Mouse (Mus musculus) limb, embryonic 13.5 days (tissue): ENCODE data around the gene Rbms3. TPM values are rescaled to one million over a fixed set of nuclear protein-coding genes. Genes with fewer than 3 reads are reported as not detected.

ENCODE experiments used
- ATAC-seq: fragments of 200-750 bp; cut with Nextera tagmentation; 2 replicates; pipeline ENCODE4 v1.8.0; 2017; ENCODE audit warnings: low read depth, moderate number of reproducible peaks, moderate TSS enrichment; ENCODE audit not compliant: low FRiP score
- H3K27ac ChIP-seq: fragments of 300-500 bp; sonication (generic); 2 replicates; pipeline ENCODE4 v1.5.1; 2015; ENCODE audit warnings: inconsistent platforms, mild to moderate bottlenecking, moderate library complexity
- H3K27me3 ChIP-seq: fragments of 300-500 bp; sonication (generic); 2 replicates; pipeline ENCODE4 v1.6.1; 2015; ENCODE audit warnings: mild to moderate bottlenecking, inconsistent platforms
- H3K36me3 ChIP-seq: fragments of 300-500 bp; sonication (generic); 2 replicates; pipeline ENCODE4 v1.6.1; 2015; ENCODE audit warnings: inconsistent platforms, mild to moderate bottlenecking, moderate library complexity
- H3K4me1 ChIP-seq: fragments of 300-500 bp; sonication (generic); 2 replicates; pipeline ENCODE4 v1.6.1; 2015; ENCODE audit warnings: inconsistent platforms
- H3K4me2 ChIP-seq: fragments of 300-500 bp; sonication (generic); replicated peaks from 2 replicates; pipeline ENCODE4 v1.6.1; 2015; ENCODE audit warnings: inconsistent platforms, mild to moderate bottlenecking, moderate library complexity
- H3K4me3 ChIP-seq: fragments of 300-500 bp; sonication (generic); 2 replicates; pipeline ENCODE4 v1.5.1; 2015; ENCODE audit warnings: moderate library complexity, mild to moderate bottlenecking, inconsistent platforms
- H3K9ac ChIP-seq: fragments of 300-500 bp; sonication (generic); 2 replicates; pipeline ENCODE4 v1.6.1; 2015; ENCODE audit warnings: mild to moderate bottlenecking, inconsistent platforms
- H3K9me3 ChIP-seq: fragments of 300-500 bp; sonication (generic); 2 replicates; pipeline ENCODE4 v1.6.1; 2016; ENCODE audit warnings: inconsistent platforms
- WGBS: fragments of 180-500 bp; shearing (Covaris S2); methylation state at CpG from one replicate; pipeline ENCODE4 v1.1.7; 2015; 5-methylcytosine and 5-hydroxymethylcytosine counted together
- polyA plus RNA-seq: library from polyadenylated mRNA; unstranded; fragments of >200 nt; fragmentation: Nextera tagmentation; extraction: Ambion mirVana; gene quantifications from 2 replicates; pipeline ENCODE4 v1.2.1, GENCODE M21; 2015

Rbms3 gene
- polyA plus RNA-seq, 1 experiment from 2014 or later: 101 TPM

- WGBS: 94% methylated on average over 7 of the region's 7 CpGs
- H3K9ac ChIP-seq: no peak overlapping the region
These were observed 808.1 kb downstream of the Rbms3 start for GRCm38 (mm10) chr9:116821601-116822000.

GRCm38 (mm10) chr9:116817196-116817595 is 812.5 kb downstream of the Rbms3 start:
- Histone ChIP-seq H3K4me3 (no peak overlapping the region), H3K4me1 (peaks cover 32% of the 10 kb centered on the region), H3K9ac (no peak overlapping the region), H3K4me2 (no peak overlapping the region), H3K27ac (no peak overlapping the region), H3K36me3 (peaks cover 9% of the 10 kb centered on the region; the same call in 1 of the 2 replicates), H3K27me3 (no peaks in the 10 kb centered on the region), H3K9me3 (no peaks in the 10 kb centered on the region)
- ATAC-seq: no peak
- 87% methylated on average over 1 of the region's 1 CpGs for WGBS

More at GRCm38 (mm10) chr9:116821601-116822000, 808.1 kb downstream of the Rbms3 start:
- no peak overlapping the region for H3K27ac ChIP-seq
- no peak overlapping the region for H3K4me3 ChIP-seq
- H3K36me3 ChIP-seq: peaks cover 10% of the 10 kb centered on the region; the same call in 1 of the 2 replicates
- H3K4me2 ChIP-seq: no peak overlapping the region
- H3K9me3 ChIP-seq: no peaks in the 10 kb centered on the region
- no peaks in the 10 kb centered on the region for H3K27me3 ChIP-seq
- ATAC-seq: no peak
- H3K4me1 ChIP-seq: no peaks in the 10 kb centered on the region

- Histone ChIP-seq H3K4me2 (peak overlapping the region; percentile 23; the same call in 1 of the 2 replicates), H3K27me3 (no peaks in the 10 kb centered on the region), H3K4me1 (peaks cover 32% of the 10 kb centered on the region), H3K9me3 (no peaks in the 10 kb centered on the region), H3K9ac (no peak overlapping the region), H3K4me3 (no peak overlapping the region), H3K27ac (peak overlapping the region; percentile 61; the same call in 1 of the 2 replicates), H3K36me3 (0 out of 2 replicates have a peak, but pooled peaks cover 3% of the 10 kb centered on the region)
- WGBS: 13% methylated on average over 10 of the region's 10 CpGs
- ATAC-seq: peak; percentile 72; the same call in 1 of the 2 replicates
These were observed 815.1 kb downstream of the Rbms3 start for GRCm38 (mm10) chr9:116814495-116815094.

GRCm38 (mm10) chr9:116813396-116813795 is 816.3 kb downstream of the Rbms3 start:
- H3K9ac ChIP-seq: no peak overlapping the region
- 63% methylated on average over 2 of the region's 2 CpGs for WGBS
- no peak for ATAC-seq
- no peak overlapping the region for H3K4me2 ChIP-seq
- no peaks in the 10 kb centered on the region for H3K36me3 ChIP-seq
- no peaks in the 10 kb centered on the region for H3K9me3 ChIP-seq
- no peaks in the 10 kb centered on the region for H3K27me3 ChIP-seq
- peaks cover 44% of the 10 kb centered on the region for H3K4me1 ChIP-seq
- H3K27ac ChIP-seq: peak overlapping the region; percentile 8; the same call in 1 of the 2 replicates
- no peak overlapping the region for H3K4me3 ChIP-seq

GRCm38 (mm10) chr9:116809260-116809659 is 820.5 kb downstream of the Rbms3 start:
- 42% methylated on average over 5 of the region's 5 CpGs for whole genome bisulfite sequencing
- Histone ChIP-seq H3K4me1 (peaks cover 46% of the 10 kb centered on the region), H3K27me3 (no peaks in the 10 kb centered on the region), H3K4me2 (no peak overlapping the region), H3K27ac (no peak overlapping the region), H3K4me3 (no peak overlapping the region), H3K36me3 (peaks cover 7% of the 10 kb centered on the region; the same call in 1 of the 2 replicates), H3K9ac (no peak overlapping the region), H3K9me3 (no peaks in the 10 kb centered on the region)
- ATAC-seq: no peak

- H3K9ac ChIP-seq: no peak overlapping the region
- H3K4me1 ChIP-seq: peaks cover 37% of the 10 kb centered on the region
- H3K27me3 ChIP-seq: no peaks in the 10 kb centered on the region
- peak overlapping the region; percentile 43; the same call in 1 of the 2 replicates for H3K4me2 ChIP-seq
- H3K27ac ChIP-seq: peak overlapping the region; percentile 87
- ATAC-seq: no peak
- WGBS: 45% methylated on average over 4 of the region's 4 CpGs
- H3K4me3 ChIP-seq: no peak overlapping the region
- peaks cover 7% of the 10 kb centered on the region; the same call in 1 of the 2 replicates for H3K36me3 ChIP-seq
- H3K9me3 ChIP-seq: no peaks in the 10 kb centered on the region
These were observed 821.3 kb downstream of the Rbms3 start for GRCm38 (mm10) chr9:116808401-116808800.

GRCm38 (mm10) chr9:116807166-116808081 is 822.3 kb downstream of the Rbms3 start:
- no peaks in the 10 kb centered on the region for H3K27me3 ChIP-seq
- peaks cover 7% of the 10 kb centered on the region; the same call in 1 of the 2 replicates for H3K36me3 ChIP-seq
- peak overlapping the region; percentile 43 for H3K4me2 ChIP-seq
- peak overlapping the region; percentile 87 for H3K27ac ChIP-seq
- no peak overlapping the region for H3K4me3 ChIP-seq
- WGBS: 19% methylated on average over 16 of the region's 16 CpGs
- H3K4me1 ChIP-seq: peaks cover 32% of the 10 kb centered on the region
- no peaks in the 10 kb centered on the region for H3K9me3 ChIP-seq
- peak; percentile 88 for ATAC-seq
- 0 out of 2 replicates have a peak overlapping the region, but pooled peaks have one; percentile 20 for H3K9ac ChIP-seq

- Histone ChIP-seq H3K9ac (no peak overlapping the region), H3K4me3 (no peak overlapping the region), H3K36me3 (peaks cover 7% of the 10 kb centered on the region; the same call in 1 of the 2 replicates), H3K27me3 (no peaks in the 10 kb centered on the region), H3K27ac (no peak overlapping the region), H3K9me3 (no peaks in the 10 kb centered on the region), H3K4me1 (peaks cover 19% of the 10 kb centered on the region), H3K4me2 (no peak overlapping the region)
- WGBS: 71% methylated on average over 3 of the region's 3 CpGs
- no peak for ATAC-seq
These were observed 826.4 kb downstream of the Rbms3 start for GRCm38 (mm10) chr9:116803292-116803731.

- Histone ChIP-seq H3K27ac (no peak overlapping the region), H3K4me2 (no peak overlapping the region), H3K27me3 (no peaks in the 10 kb centered on the region), H3K4me3 (no peak overlapping the region), H3K9ac (no peak overlapping the region), H3K9me3 (no peaks in the 10 kb centered on the region), H3K4me1 (peaks cover 12% of the 10 kb centered on the region), H3K36me3 (peaks cover 7% of the 10 kb centered on the region; the same call in 1 of the 2 replicates)
- WGBS: 74% methylated on average over 7 of the region's 7 CpGs
- no peak for ATAC-seq
These were observed 827.1 kb downstream of the Rbms3 start for GRCm38 (mm10) chr9:116802602-116803001.

GRCm38 (mm10) chr9:116795240-116795955 is 834.3 kb downstream of the Rbms3 start:
- Histone ChIP-seq H3K9me3 (no peaks in the 10 kb centered on the region), H3K9ac (no peak overlapping the region), H3K4me1 (no peaks in the 10 kb centered on the region), H3K36me3 (no peaks in the 10 kb centered on the region), H3K4me2 (no peak overlapping the region), H3K27ac (no peak overlapping the region), H3K27me3 (no peaks in the 10 kb centered on the region), H3K4me3 (no peak overlapping the region)
- no peak for ATAC-seq
- WGBS: 66% methylated on average over 2 of the region's 2 CpGs

- WGBS: 73% methylated on average over 7 of the region's 7 CpGs
- Histone ChIP-seq H3K27me3 (no peaks in the 10 kb centered on the region), H3K9ac (no peak overlapping the region), H3K36me3 (peaks cover 5% of the 10 kb centered on the region; the same call in 1 of the 2 replicates), H3K4me1 (peaks cover 13% of the 10 kb centered on the region), H3K27ac (no peak overlapping the region), H3K4me2 (no peak overlapping the region), H3K4me3 (no peak overlapping the region), H3K9me3 (peaks cover 8% of the 10 kb centered on the region)
- ATAC-seq: no peak
These were observed 837.9 kb downstream of the Rbms3 start for GRCm38 (mm10) chr9:116791850-116792249.
